Comparison of ENCODE assay signal across 27 mouse cellular contexts in the genomic region with DNA sequence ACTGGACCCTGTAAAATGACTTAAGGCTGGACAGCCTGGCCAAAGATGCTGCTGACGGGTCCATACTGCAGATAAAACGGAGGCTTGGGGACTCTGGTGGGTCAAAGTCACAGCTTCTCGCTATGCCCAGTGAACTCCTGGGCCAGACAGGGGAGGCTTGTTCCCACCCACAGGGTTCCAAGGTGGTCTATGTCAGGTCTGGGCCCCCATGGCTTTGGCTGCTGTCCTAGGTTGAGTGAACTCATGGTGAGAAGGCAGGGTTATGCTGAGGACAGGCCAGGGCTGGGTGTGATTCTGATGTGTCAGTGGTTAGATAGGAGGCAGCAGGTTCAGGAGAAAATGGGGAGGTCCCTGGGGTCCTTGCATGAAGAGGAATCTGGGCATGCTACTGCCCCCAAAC. TPM values are rescaled to one million over a fixed set of nuclear protein-coding genes. Genes with fewer than 3 reads are reported as not detected.
"Had no signal": no experiment of that assay in that cellular context is flagged by ENCODE, and none has a peak within 500 bp of the region (broad histone marks: within the 10 kb centered on the region; RNA-seq: fewer than 3 reads in every experiment).

No protein-coding gene starts in this region.

- ATAC-seq: hindbrain, postnatal 0 days; intestine, embryonic 16.5 days; liver, embryonic 12.5 days had no signal

- H3K9ac ChIP-seq: heart, embryonic 13.5 days; heart, embryonic 15.5 days; hindbrain, embryonic 15.5 days; kidney, embryonic 15.5 days; limb, embryonic 13.5 days; limb, embryonic 15.5 days; liver, embryonic 12.5 days; liver, embryonic 14.5 days had no signal

- H3K27ac ChIP-seq: heart, adult 2 months; heart, embryonic 13.5 days; heart, embryonic 15.5 days; hindbrain, embryonic 13.5 days; hindbrain, embryonic 15.5 days; hindbrain, postnatal 0 days; kidney, embryonic 15.5 days; kidney, postnatal 0 days; limb, embryonic 13.5 days; limb, embryonic 15.5 days; liver, embryonic 12.5 days; liver, embryonic 14.5 days had no signal

- H3K27me3 ChIP-seq: hindbrain, embryonic 15.5 days had no signal

- H3K36me3 ChIP-seq: heart, embryonic 13.5 days; heart, embryonic 15.5 days; hindbrain, embryonic 13.5 days; hindbrain, embryonic 15.5 days; kidney, embryonic 15.5 days; limb, embryonic 13.5 days; limb, embryonic 15.5 days; liver, embryonic 12.5 days had no signal

- H3K9me3 ChIP-seq: heart, embryonic 13.5 days; heart, embryonic 15.5 days; hindbrain, embryonic 13.5 days; hindbrain, embryonic 15.5 days; kidney, embryonic 15.5 days; limb, embryonic 13.5 days; limb, embryonic 15.5 days; liver, embryonic 12.5 days had no signal

- H3K4me3 ChIP-seq: heart, adult 2 months; heart, embryonic 13.5 days; heart, embryonic 15.5 days; hindbrain, embryonic 13.5 days; hindbrain, embryonic 15.5 days; kidney, embryonic 15.5 days; limb, embryonic 13.5 days; limb, embryonic 15.5 days; liver, embryonic 12.5 days had no signal

- DNase-seq: gastrocnemius, postnatal 14 days; gastrocnemius, postnatal 36 days; heart, adult 11 months; heart, adult 2 months; heart, postnatal 14 days; heart, postnatal 36 days; kidney, adult 2 months; kidney, adult 9 months; kidney, postnatal 14 days; layer of hippocampus, adult 9-11 months; layer of hippocampus, postnatal 36 days; left cerebral cortex, postnatal 4 days had no signal

- H3K4me2 ChIP-seq: heart, embryonic 11.5 days; heart, embryonic 13.5 days; heart, embryonic 15.5 days; hindbrain, embryonic 13.5 days; hindbrain, embryonic 15.5 days; kidney, embryonic 15.5 days; limb, embryonic 13.5 days; limb, embryonic 15.5 days; liver, embryonic 12.5 days had no signal

RNA-seq across cellular contexts. Expression of a gene that starts 46.0 kb away (rescaled TPM):
- polyA plus RNA-seq: hindbrain, embryonic 11.5 days had no signal

RNA-seq across cellular contexts. Expression of a gene that starts 55.0 kb away (rescaled TPM):
- polyA plus RNA-seq: heart, postnatal 0 days; hindbrain, embryonic 11.5 days had no signal
